Mouse (Mus musculus) lung, embryonic 14.5 days (tissue): ENCODE data around the gene Tprg. TPM values are rescaled to one million over a fixed set of nuclear protein-coding genes. Genes with fewer than 3 reads are reported as not detected.
A peak's percentile ranks its signal among the peaks of the same experiment; 100 is the strongest.

Experiments
- ATAC-seq: fragments of 200-750 bp; cut with Nextera tagmentation; 2 replicates; pipeline ENCODE4 v1.8.0; 2017; ENCODE audit warnings: mild to moderate bottlenecking, moderate TSS enrichment, moderate library complexity; ENCODE audit not compliant: insufficient read depth
- DNase-seq: peaks from one replicate; pipeline ENCODE4 v3.0.0-alpha.2; 2015
- H3K27ac ChIP-seq: fragments of 300-500 bp; sonication (generic); 2 replicates; pipeline ENCODE4 v1.5.1; 2014; ENCODE audit warnings: low read depth, mild to moderate bottlenecking, moderate library complexity
- H3K27me3 ChIP-seq: fragments of 300-500 bp; sonication (generic); 2 replicates; pipeline ENCODE4 v1.6.1; 2014; ENCODE audit warnings: low read length, control low read depth; ENCODE audit not compliant: insufficient read depth
- H3K36me3 ChIP-seq: fragments of 300-500 bp; sonication (generic); 2 replicates; pipeline ENCODE4 v1.6.1; 2014; ENCODE audit warnings: control low read depth; ENCODE audit not compliant: insufficient read depth
- H3K4me1 ChIP-seq: fragments of 300-500 bp; sonication (generic); 2 replicates; pipeline ENCODE4 v1.6.1; 2014; ENCODE audit warnings: antibody characterized with exemption, control low read depth; ENCODE audit not compliant: insufficient read depth
- H3K4me2 ChIP-seq: fragments of 300-500 bp; sonication (generic); 2 replicates; pipeline ENCODE4 v1.6.1; 2014; ENCODE audit warnings: mild to moderate bottlenecking
- H3K4me3 ChIP-seq: fragments of 300-500 bp; sonication (generic); 2 replicates; pipeline ENCODE4 v1.5.1; 2014; ENCODE audit warnings: low read depth, low read length
- H3K9ac ChIP-seq: fragments of 300-500 bp; sonication (generic); 2 replicates; pipeline ENCODE4 v1.6.1; 2014
- H3K9me3 ChIP-seq: fragments of 300-500 bp; sonication (generic); 2 replicates; pipeline ENCODE4 v1.6.1; 2016; ENCODE audit warnings: low read depth, low read length, control low read depth
- CTCF ChIP-seq: IDR thresholded peaks from 2 replicates; pipeline ENCODE4 v1.5.1; 2016; ENCODE audit warnings: antibody characterized with exemption, low read depth
- WGBS: fragments of 180-500 bp; shearing (Covaris S2); extraction: QIAGEN DNeasy Blood & Tissue Kit; methylation state at CpG from one replicate; pipeline ENCODE4 v1.1.7; 2014; 5-methylcytosine and 5-hydroxymethylcytosine counted together
- polyA plus RNA-seq: library from polyadenylated mRNA; unstranded; fragments of >200 nt; fragmentation: Nextera tagmentation; extraction: Ambion mirVana; gene quantifications from 2 replicates; pipeline ENCODE4 v1.2.1, GENCODE M21; 2014

The Tprg gene
- polyA plus RNA-seq, 1 experiment from 2014 or later = 0.28 TPM

DNA sequence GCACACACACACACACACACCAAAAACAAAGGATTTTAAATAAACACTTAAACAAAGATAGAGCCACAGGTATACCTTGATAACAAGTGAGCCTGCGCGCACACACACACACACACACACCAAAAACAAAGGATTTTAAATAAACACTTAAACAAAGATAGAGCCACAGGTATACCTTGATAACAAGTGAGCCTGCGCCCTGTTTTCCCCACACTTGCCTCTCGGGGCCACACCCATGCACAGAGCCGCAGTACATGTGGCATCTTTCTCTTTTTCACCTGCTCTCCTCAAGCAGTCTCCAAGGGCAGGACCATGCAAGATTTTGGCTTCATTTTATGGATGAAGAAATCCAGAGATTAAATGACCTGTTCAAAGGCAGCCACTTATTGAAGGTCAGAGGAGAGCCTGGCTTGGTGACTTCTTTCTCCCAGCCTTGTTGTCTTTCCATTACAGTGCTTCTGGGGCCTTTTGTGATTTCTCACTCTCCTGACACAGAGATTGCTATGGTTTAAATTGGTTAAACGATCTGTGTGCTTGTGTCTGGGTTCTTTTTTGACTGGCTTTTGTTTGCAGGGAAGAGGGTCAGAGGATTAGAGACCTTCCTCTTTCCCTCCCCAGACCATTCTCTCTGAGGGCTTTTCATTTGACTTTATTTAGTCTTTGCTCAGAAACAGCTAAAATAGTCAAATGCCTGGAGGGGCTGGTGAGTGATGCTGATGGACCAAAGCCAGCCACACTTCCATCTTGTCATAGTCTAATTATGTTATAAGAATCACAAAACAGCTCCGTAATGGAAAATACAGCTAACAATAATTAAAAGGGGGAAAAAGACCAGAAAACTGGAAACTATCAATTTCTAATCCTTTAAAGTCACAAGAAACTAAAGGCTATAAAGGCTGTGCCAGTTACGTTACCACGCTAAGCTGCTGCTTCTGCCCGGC lies 46.9 kb downstream of the Tprg start:
- no peak for TF ChIP-seq CTCF
- Histone ChIP-seq H3K27ac (no peak overlapping the region), H3K4me1 (no peaks in the 10 kb centered on the region), H3K36me3 (no peaks in the 10 kb centered on the region), H3K9ac (no peak overlapping the region), H3K27me3 (no peaks in the 10 kb centered on the region), H3K4me2 (no peak overlapping the region), H3K9me3 (no peaks in the 10 kb centered on the region), H3K4me3 (no peak overlapping the region)
- ATAC-seq = no peak
- 69% methylated on average over 10 of the region's 10 CpGs for WGBS
- DNase-seq = peak; percentile 42

DNA sequence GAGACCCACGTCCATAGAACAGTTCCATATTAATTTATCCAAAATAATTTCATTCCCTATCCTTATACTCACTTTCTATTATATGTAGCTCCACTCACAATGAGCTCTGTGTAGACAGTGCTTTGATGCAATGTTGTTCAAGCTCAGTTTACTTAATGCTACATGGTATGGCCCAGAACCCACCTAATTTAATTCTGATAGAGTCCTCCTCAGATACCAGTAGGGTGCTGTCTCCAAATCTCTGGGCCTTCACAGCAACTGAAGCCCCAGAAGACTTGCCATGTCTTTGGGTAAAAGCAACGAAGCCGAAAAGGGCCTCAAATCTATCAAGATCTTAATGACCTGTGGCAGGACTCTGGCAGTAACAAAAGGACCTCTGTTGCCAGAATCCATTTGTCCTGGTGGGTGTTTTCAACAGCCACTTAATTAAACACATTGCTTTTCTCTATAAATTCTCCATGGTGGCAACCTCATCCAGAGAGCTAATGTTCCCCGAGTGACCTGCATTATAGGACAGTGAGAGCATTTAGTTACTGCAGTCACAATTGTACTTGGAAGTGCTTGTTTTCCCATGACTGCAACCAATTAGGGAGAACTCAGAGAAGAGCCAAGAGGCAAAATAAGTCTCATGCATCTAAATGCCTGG lies 48.6 kb downstream of the Tprg start:
- H3K27me3 ChIP-seq = no peaks in the 10 kb centered on the region
- DNase-seq (peak; percentile 17), ATAC-seq (no peak)
- H3K4me2 ChIP-seq = no peak overlapping the region
- TF ChIP-seq CTCF = no peak
- no peaks in the 10 kb centered on the region for H3K9me3 ChIP-seq
- no peaks in the 10 kb centered on the region for H3K36me3 ChIP-seq
- 39% methylated on average over 4 of the region's 4 CpGs for WGBS
- H3K4me3 ChIP-seq = no peak overlapping the region
- no peaks in the 10 kb centered on the region for H3K4me1 ChIP-seq
- H3K27ac ChIP-seq = no peak overlapping the region
- H3K9ac ChIP-seq = no peak overlapping the region

DNA sequence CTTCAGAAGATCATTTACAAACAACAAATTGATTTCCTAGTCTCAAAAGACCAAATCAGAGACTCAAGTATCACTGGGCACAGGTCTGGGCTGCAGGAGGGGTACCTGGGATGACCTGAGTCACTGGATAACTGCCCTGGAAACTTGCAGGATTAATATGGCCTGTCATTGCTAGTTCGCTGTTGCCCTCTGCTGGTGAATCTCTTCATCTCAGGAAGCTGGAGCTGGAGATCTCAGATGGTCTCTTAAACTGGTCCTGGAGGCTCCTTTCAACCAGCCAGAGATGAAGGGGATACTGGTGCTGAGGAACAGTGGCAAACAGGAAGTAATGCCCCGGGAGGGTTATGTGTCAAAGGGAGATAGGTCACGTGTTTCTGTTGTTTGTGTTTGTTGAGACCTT lies 63.0 kb downstream of the Tprg start:
- H3K36me3 ChIP-seq = no peaks in the 10 kb centered on the region
- no peak overlapping the region for H3K4me3 ChIP-seq
- H3K9me3 ChIP-seq = no peaks in the 10 kb centered on the region
- no peak overlapping the region for H3K9ac ChIP-seq
- no peak overlapping the region for H3K27ac ChIP-seq
- ATAC-seq (no peak), DNase-seq (peak; percentile 88)
- peak; percentile 84 for TF ChIP-seq CTCF
- no peak overlapping the region for H3K4me2 ChIP-seq
- 2% methylated on average over 3 of the region's 3 CpGs for WGBS
- no peaks in the 10 kb centered on the region for H3K4me1 ChIP-seq
- H3K27me3 ChIP-seq = no peaks in the 10 kb centered on the region

DNA sequence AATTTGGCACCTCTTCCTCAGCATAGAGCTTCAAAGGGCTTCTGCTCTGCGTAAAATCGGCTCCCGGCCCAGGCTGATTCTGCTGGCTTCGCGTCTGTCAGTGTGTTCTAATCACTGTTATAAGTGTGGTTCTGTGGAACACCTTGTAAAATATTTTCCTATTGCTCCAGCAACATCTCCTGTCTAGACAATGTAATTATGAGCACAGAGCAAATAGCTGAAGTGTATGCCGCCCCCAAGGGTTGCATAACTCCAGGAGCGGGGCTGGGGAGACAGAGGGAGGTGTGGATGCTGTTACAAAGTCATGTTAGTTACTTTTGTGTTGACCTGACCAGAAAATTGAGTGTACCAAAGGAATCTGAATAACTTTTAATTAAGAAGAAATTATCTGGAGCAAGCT lies 81.2 kb downstream of the Tprg start:
- H3K4me3 ChIP-seq = no peak overlapping the region
- no peaks in the 10 kb centered on the region for H3K9me3 ChIP-seq
- ATAC-seq (no peak), DNase-seq (no peak)
- TF ChIP-seq CTCF = no peak
- no peaks in the 10 kb centered on the region for H3K36me3 ChIP-seq
- H3K4me2 ChIP-seq = no peak overlapping the region
- H3K9ac ChIP-seq = no peak overlapping the region
- no peaks in the 10 kb centered on the region for H3K4me1 ChIP-seq
- H3K27me3 ChIP-seq = no peaks in the 10 kb centered on the region
- 65% methylated on average over 7 of the region's 7 CpGs for WGBS
- H3K27ac ChIP-seq = no peak overlapping the region

DNA sequence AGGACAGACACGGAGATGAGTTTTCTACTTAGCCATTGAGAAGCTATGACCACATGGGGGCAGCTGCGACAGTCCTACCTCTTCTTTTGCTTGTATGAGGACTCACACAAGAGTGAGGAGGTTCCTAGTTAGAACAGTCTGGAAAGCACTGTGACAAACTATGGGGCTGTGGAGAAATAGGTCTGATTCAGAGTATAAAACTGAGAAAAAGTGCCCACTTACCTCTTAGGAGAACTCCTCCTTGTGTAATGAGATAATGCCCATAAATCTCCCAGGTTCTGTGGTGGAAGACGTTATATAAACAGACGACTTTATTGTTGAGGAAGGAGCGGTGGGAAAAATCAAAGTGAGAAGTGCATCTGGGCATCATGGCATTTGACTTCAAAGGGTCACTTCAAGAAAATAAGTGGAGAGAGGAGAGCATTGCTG lies 83.4 kb downstream of the Tprg start:
- no peaks in the 10 kb centered on the region for H3K27me3 ChIP-seq
- H3K9ac ChIP-seq = no peak overlapping the region
- H3K4me1 ChIP-seq = no peaks in the 10 kb centered on the region
- TF ChIP-seq CTCF = 0 out of 2 replicates have a peak, but pooled peaks have one; percentile 22
- H3K36me3 ChIP-seq = no peaks in the 10 kb centered on the region
- H3K4me2 ChIP-seq = no peak overlapping the region
- 31% methylated on average over 5 of the region's 5 CpGs for WGBS
- no peaks in the 10 kb centered on the region for H3K9me3 ChIP-seq
- no peak overlapping the region for H3K4me3 ChIP-seq
- peak; percentile 32 for DNase-seq
- no peak for ATAC-seq
- H3K27ac ChIP-seq = no peak overlapping the region

DNA sequence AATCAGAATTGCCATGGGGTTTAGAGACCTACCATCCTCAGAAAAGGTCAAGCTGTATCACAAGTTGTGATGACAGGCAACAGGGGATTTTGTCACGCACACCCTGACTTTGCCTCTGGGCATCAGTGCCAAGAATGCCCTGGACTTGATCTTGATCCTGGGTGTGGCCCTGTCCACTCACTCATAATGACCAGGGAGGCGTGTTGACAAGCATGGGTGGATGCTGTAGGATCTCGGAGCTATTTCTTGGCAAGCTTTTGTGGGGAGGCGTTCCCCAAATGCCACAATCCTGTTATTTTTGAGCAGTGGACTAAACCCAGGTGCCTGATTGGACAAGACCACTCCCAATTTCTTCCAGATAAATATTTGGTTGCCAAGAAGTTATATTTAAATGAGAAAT lies 87.5 kb downstream of the Tprg start:
- Histone ChIP-seq H3K4me1 (no peaks in the 10 kb centered on the region), H3K4me3 (no peak overlapping the region), H3K9me3 (no peaks in the 10 kb centered on the region), H3K36me3 (no peaks in the 10 kb centered on the region), H3K27me3 (no peaks in the 10 kb centered on the region), H3K27ac (no peak overlapping the region), H3K9ac (no peak overlapping the region), H3K4me2 (no peak overlapping the region)
- ATAC-seq (no peak), DNase-seq (no peak)
- no peak for TF ChIP-seq CTCF
- 77% methylated on average over 4 of the region's 4 CpGs for WGBS

DNA sequence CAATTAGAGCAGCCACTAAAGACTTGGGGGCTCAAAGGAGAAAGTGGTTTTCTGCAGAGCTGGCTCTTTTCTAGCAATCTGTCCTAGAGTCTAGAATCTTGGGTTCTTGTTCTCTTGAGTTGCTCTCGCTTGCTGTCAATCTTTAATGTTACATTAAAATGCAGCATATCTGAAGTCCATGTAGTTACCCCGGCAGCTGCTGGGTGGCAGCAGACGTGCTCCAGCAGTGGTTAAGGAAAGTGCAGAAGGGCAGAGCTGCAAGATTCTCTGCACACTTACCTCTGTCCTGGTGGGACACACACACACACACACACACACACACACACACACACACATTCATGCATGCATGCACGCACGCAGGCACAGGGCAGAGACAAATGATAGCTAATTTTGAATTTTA lies 88.2 kb downstream of the Tprg start:
- Histone ChIP-seq H3K9ac (no peak overlapping the region), H3K36me3 (no peaks in the 10 kb centered on the region), H3K9me3 (no peaks in the 10 kb centered on the region), H3K27ac (no peak overlapping the region), H3K4me3 (no peak overlapping the region), H3K27me3 (no peaks in the 10 kb centered on the region), H3K4me1 (no peaks in the 10 kb centered on the region), H3K4me2 (no peak overlapping the region)
- peak; percentile 61 for DNase-seq
- WGBS = 53% methylated on average over 5 of the region's 5 CpGs
- no peak; the same call in 1 of the 2 replicates for ATAC-seq
- TF ChIP-seq CTCF = peak; percentile 65
